Mouse (Mus musculus) lung, postnatal 0 days (tissue): ENCODE results near the gene Dcakd.

Source experiments
- CTCF ChIP-seq: IDR thresholded peaks from 2 replicates; pipeline ENCODE4 v1.5.1; 2016; ENCODE audit warnings: antibody characterized with exemption, mild to moderate bottlenecking
- EP300 ChIP-seq: IDR thresholded peaks from 2 replicates; pipeline ENCODE4 v1.6.1; 2016; ENCODE audit warnings: antibody characterized with exemption, mild to moderate bottlenecking, control low read depth

DNA sequence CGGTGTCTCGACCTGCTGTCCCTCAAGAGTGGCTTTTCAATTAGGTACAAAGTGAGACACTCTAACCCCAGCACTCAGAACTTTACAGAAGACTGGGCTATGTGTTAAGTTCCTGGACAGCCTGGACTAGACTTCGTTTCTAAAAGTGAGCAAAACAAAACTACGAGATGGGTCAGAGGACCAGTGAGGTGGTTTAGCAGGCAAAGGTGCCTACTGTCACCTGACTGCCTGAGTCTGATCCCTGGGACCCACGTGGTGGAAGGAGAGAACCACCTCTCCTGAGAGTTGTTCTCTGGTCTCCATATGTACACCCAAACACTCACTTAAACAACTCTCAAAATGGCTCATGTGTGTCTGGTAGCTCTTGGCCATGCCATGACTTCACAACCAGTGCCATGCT is 27.1 kb downstream of the Dcakd start:
- TF ChIP-seq CTCF (no peak), EP300 (no peak)
